Mouse (Mus musculus) R1 (cell line): ENCODE results near the gene Hhipl1.

Experiments
- DNase-seq: peaks from one replicate; pipeline ENCODE4 v3.0.0-alpha.2; 2018; ENCODE audit warnings: low read depth, low spot score

Hhipl1 gene

GRCm38 (mm10) chr12:108355271-108355670, 49.2 kb downstream of the Hhipl1 start:
- DNase-seq = no peak

- DNase-seq = no peak
Measured at GRCm38 (mm10) chr12:108355986-108356385, 49.9 kb downstream of the Hhipl1 start.

GRCm38 (mm10) chr12:108363796-108364195, 57.7 kb downstream of the Hhipl1 start:
- peak; percentile 76 for DNase-seq

GRCm38 (mm10) chr12:108365340-108365739, 59.3 kb downstream of the Hhipl1 start:
- DNase-seq = no peak

- no peak for DNase-seq
Measured at GRCm38 (mm10) chr12:108365868-108366267, 59.8 kb downstream of the Hhipl1 start.

- no peak for DNase-seq
Measured at GRCm38 (mm10) chr12:108367909-108368308, 61.8 kb downstream of the Hhipl1 start.

GRCm38 (mm10) chr12:108368921-108369320, 62.9 kb downstream of the Hhipl1 start:
- DNase-seq = no peak

- no peak for DNase-seq
Measured at GRCm38 (mm10) chr12:108370596-108371428, 64.7 kb downstream of the Hhipl1 start, which contains the start of gene Eml1. Gene Eml1 (plus strand): TSS chr12:108370957.

GRCm38 (mm10) chr12:108371429-108371765, 65.3 kb downstream of the Hhipl1 start:
- no peak for DNase-seq

- no peak for DNase-seq
Measured at GRCm38 (mm10) chr12:108372241-108372640, 66.2 kb downstream of the Hhipl1 start.

- DNase-seq = no peak
Measured at GRCm38 (mm10) chr12:108373611-108374010, 67.5 kb downstream of the Hhipl1 start.

GRCm38 (mm10) chr12:108374689-108375088, 68.6 kb downstream of the Hhipl1 start:
- DNase-seq = no peak

GRCm38 (mm10) chr12:108378379-108379133, 72.5 kb downstream of the Hhipl1 start:
- no peak for DNase-seq
